10 mouse cellular contexts compared by ENCODE assay signal in genomic region chr16:25060266-25060665, GRCm38 (mm10).
DNase-seq lines count a peak whose midpoint lies in the region; ATAC-seq and TF ChIP-seq lines count a peak whose summit lies in the region.
"Had no signal": no experiment of that assay in that cellular context is flagged by ENCODE, and none has a peak within 500 bp of the region (broad histone marks: within the 10 kb centered on the region; RNA-seq: fewer than 3 reads in every experiment).

No protein-coding gene starts in this region.

- peak overlapping the region; percentile 98 for H3K27ac ChIP-seq in gastrocnemius, adult 2 months
- H3K27ac ChIP-seq in liver, adult 2 months (replicated peaks; ENCODE audit: insufficient read depth, low read depth, low read length): peak overlapping the region; percentile 86
- peak overlapping the region; percentile 94; the same call in 1 of the 2 replicates for H3K27ac ChIP-seq in limb, embryonic 12.5 days
- H3K27ac ChIP-seq: liver, embryonic 14.5 days had no signal

- peaks cover 15% of the 10 kb centered on the region for H3K4me1 ChIP-seq in liver, adult 2 months (ENCODE audit: control insufficient read depth, insufficient read depth, low read length)
- peaks cover 17% of the 10 kb centered on the region; the same call in 1 of the 2 replicates for H3K4me1 ChIP-seq in limb, embryonic 12.5 days (replicated peaks)

- TF ChIP-seq POLR2A in liver, adult 2 months (IDR thresholded peaks at IDR 0.05; ENCODE audit: extremely low read depth, insufficient read depth, low read length): no peak

- ATAC-seq in limb, embryonic 12.5 days (ENCODE audit: insufficient number of reproducible peaks, insufficient read depth, low FRiP score, low TSS enrichment, low read depth): no peak
- ATAC-seq in granulocyte monocyte progenitor cell, adult 5-6 weeks (replicated peaks; ENCODE audit: poor library complexity, severe bottlenecking): no peak

- 87% methylated on average over 8 of the region's 8 CpGs for WGBS in liver, adult 2 months
- WGBS in limb, embryonic 12.5 days: 85% methylated on average over 8 of the region's 8 CpGs

- no peak for TF ChIP-seq CTCF in gastrocnemius, adult 2 months (IDR thresholded peaks at IDR 0.05)
- no peak for TF ChIP-seq CTCF in liver, adult 2 months (IDR thresholded peaks at IDR 0.05; ENCODE audit: low read depth, low read length)

- intact Hi-C loops in gastrocnemius, adult 2 months (cut with DNase I): loop anchor here (5.0 to 10.0 kb wide), 6 partner anchors 268 to 865 kb away; no protein-coding TSS in a partner anchor

- H3K27me3 ChIP-seq in liver, adult 2 months (ENCODE audit: control insufficient read depth, insufficient read depth, low read length): no peaks in the 10 kb centered on the region
- H3K27me3 ChIP-seq in limb, embryonic 12.5 days: peaks cover 4% of the 10 kb centered on the region; the same call in 1 of the 2 replicates

- peak overlapping the region; percentile 69 for H3K4me2 ChIP-seq in limb, embryonic 12.5 days

- DNase-seq in gastrocnemius, adult 2 months: peak; percentile 46
- DNase-seq in gastrocnemius, postnatal 25 days: no peak
- DNase-seq in liver, adult 2 months (ENCODE audit: extremely low read depth, low read depth, low spot score): no peak
- no peak for DNase-seq in liver
- DNase-seq in cerebellum, postnatal 25 days: peak; percentile 29 to 37
- no peak for DNase-seq in Muller cell, postnatal 12 days (ENCODE audit: inconsistent ontology term)
- DNase-seq: adrenal gland, postnatal 36 days had no signal

- peak overlapping the region; percentile 88 for H3K4me3 ChIP-seq in gastrocnemius, adult 2 months
- H3K4me3 ChIP-seq in liver, adult 2 months (ENCODE audit: insufficient read depth, low read depth, low read length): no peak overlapping the region
- H3K4me3 ChIP-seq in limb, embryonic 12.5 days (replicated peaks): no peak overlapping the region

- no peak overlapping the region for H3K9ac ChIP-seq in liver, adult 2 months (ENCODE audit: low read depth, low read length)
- H3K9ac ChIP-seq in limb, embryonic 12.5 days (replicated peaks): no peak overlapping the region
- H3K9ac ChIP-seq: liver, embryonic 14.5 days had no signal

- H3K36me3 ChIP-seq in liver, adult 2 months (ENCODE audit: control insufficient read depth, insufficient read depth, low read length): no peaks in the 10 kb centered on the region
- no peaks in the 10 kb centered on the region for H3K36me3 ChIP-seq in limb, embryonic 12.5 days

- H3K9me3 ChIP-seq in limb, embryonic 12.5 days: no peaks in the 10 kb centered on the region

- H3K79me2 ChIP-seq in liver, adult 2 months (ENCODE audit: control insufficient read depth, insufficient read depth, low read length): no peaks in the 10 kb centered on the region

Comparison
In these comparisons a context has a peak if more than half of its experiments do, and no peak if none do; other contexts are left out.
1. DNase-seq: peak in gastrocnemius, adult 2 months (single experiment) and cerebellum, postnatal 25 days (2 of 2); none in gastrocnemius, postnatal 25 days (single experiment), liver, adult 2 months (single experiment), liver (single experiment) and Muller cell, postnatal 12 days (single experiment).
2. Peak in every context shown above with its lines, with median percentiles within 50 percentile points of each other: H3K27ac ChIP-seq.